Mouse (Mus musculus) ES-Bruce4 (cell line): Measurements from ENCODE around the gene Nufip1. TPM values are rescaled to one million over a fixed set of nuclear protein-coding genes. Genes with fewer than 3 reads are reported as not detected.

ENCODE experiments used
- H3K27ac ChIP-seq: 2 replicates; pipeline ENCODE4 v1.5.1; 2012; ENCODE audit warnings: low read length, inconsistent platforms; ENCODE audit not compliant: insufficient read depth
- H3K27me3 ChIP-seq: 2 replicates; pipeline ENCODE4 v1.6.1; 2012; ENCODE audit warnings: mild to moderate bottlenecking, low read length, inconsistent platforms; ENCODE audit not compliant: control insufficient read depth, poor library complexity, insufficient read depth, severe bottlenecking
- H3K36me3 ChIP-seq: 2 replicates; pipeline ENCODE4 v1.6.1; 2012; ENCODE audit warnings: inconsistent platforms, mild to moderate bottlenecking, low read length, moderate library complexity; ENCODE audit not compliant: control insufficient read depth, poor library complexity, insufficient read depth, severe bottlenecking
- H3K4me1 ChIP-seq: one replicate; pipeline ENCODE4 v1.8.1; 2011; ENCODE audit warnings: low read length; ENCODE audit not compliant: control insufficient read depth, insufficient read depth
- H3K4me3 ChIP-seq: 2 replicates; pipeline ENCODE4 v1.5.1; 2011; ENCODE audit warnings: low read depth, mild to moderate bottlenecking, low read length
- H3K9ac ChIP-seq: 2 replicates; pipeline ENCODE4 v1.6.1; 2012; ENCODE audit warnings: low read depth, mild to moderate bottlenecking, inconsistent platforms; ENCODE audit not compliant: poor library complexity, severe bottlenecking
- H3K9me3 ChIP-seq: replicated peaks from 2 replicates; pipeline ENCODE4 v1.6.1; 2012; ENCODE audit warnings: mild to moderate bottlenecking, low read length, inconsistent platforms; ENCODE audit not compliant: control insufficient read depth, poor library complexity, insufficient read depth, severe bottlenecking
- CTCF ChIP-seq: IDR thresholded peaks from one replicate; pipeline ENCODE4 v1.8.1; 2011; ENCODE audit warnings: low read depth, low read length
- EP300 ChIP-seq: IDR thresholded peaks from 2 replicates; pipeline ENCODE4 v1.6.1; 2011; ENCODE audit warnings: low read depth, low read length; ENCODE audit not compliant: insufficient read depth
- POLR2A ChIP-seq: IDR thresholded peaks from one replicate; pipeline ENCODE4 v1.8.1; 2011; ENCODE audit warnings: low read length; ENCODE audit not compliant: insufficient read depth
- polyA plus RNA-seq: library from polyadenylated mRNA; stranded (reverse); fragments of >200 nt; gene quantifications from 2 replicates; pipeline ENCODE4 v1.2.4, GENCODE M21; 2011; ENCODE audit warnings: low read depth; ENCODE audit not compliant: missing spikeins, insufficient read depth, insufficient read length

Gene Nufip1
- polyA plus RNA-seq, 1 experiment: 30.5 TPM

- H3K4me1 ChIP-seq: no peaks in the 10 kb centered on the region
- H3K27me3 ChIP-seq: no peaks in the 10 kb centered on the region
- H3K36me3 ChIP-seq: peaks cover 89% of the 10 kb centered on the region
- H3K4me3 ChIP-seq: no peak overlapping the region
- TF ChIP-seq POLR2A: no peak
- TF ChIP-seq CTCF: no peak
- no peak overlapping the region for H3K27ac ChIP-seq
- peaks cover 9% of the 10 kb centered on the region for H3K9me3 ChIP-seq
- no peak overlapping the region for H3K9ac ChIP-seq
Observed at GRCm38 (mm10) chr14:76122663-76123058, 12.0 kb downstream of the Nufip1 start.

- Histone ChIP-seq H3K4me1 (no peaks in the 10 kb centered on the region), H3K27me3 (no peaks in the 10 kb centered on the region), H3K27ac (no peak overlapping the region), H3K4me3 (no peak overlapping the region), H3K36me3 (peaks cover 92% of the 10 kb centered on the region), H3K9ac (no peak overlapping the region), H3K9me3 (peaks cover 9% of the 10 kb centered on the region)
- no peak for TF ChIP-seq EP300
- no peak for TF ChIP-seq CTCF
- no peak for TF ChIP-seq POLR2A
Observed at GRCm38 (mm10) chr14:76127311-76127710, 16.6 kb downstream of the Nufip1 start.

- H3K36me3 ChIP-seq: peaks cover 92% of the 10 kb centered on the region
- TF ChIP-seq CTCF (no peak), POLR2A (no peak), EP300 (no peak)
- no peak overlapping the region for H3K4me3 ChIP-seq
- H3K27me3 ChIP-seq: no peaks in the 10 kb centered on the region
- H3K4me1 ChIP-seq: no peaks in the 10 kb centered on the region
- peaks cover 9% of the 10 kb centered on the region for H3K9me3 ChIP-seq
- H3K9ac ChIP-seq: no peak overlapping the region
- no peak overlapping the region for H3K27ac ChIP-seq
Observed at GRCm38 (mm10) chr14:76128174-76128573, 17.5 kb downstream of the Nufip1 start.

GRCm38 (mm10) chr14:76134975-76135374, 24.3 kb downstream of the Nufip1 start:
- Histone ChIP-seq H3K9ac (no peak overlapping the region), H3K36me3 (peaks cover 49% of the 10 kb centered on the region), H3K27ac (no peak overlapping the region), H3K4me3 (no peak overlapping the region), H3K9me3 (no peaks in the 10 kb centered on the region), H3K4me1 (no peaks in the 10 kb centered on the region), H3K27me3 (no peaks in the 10 kb centered on the region)
- TF ChIP-seq POLR2A (no peak), CTCF (no peak), EP300 (no peak)

- H3K9me3 ChIP-seq: no peaks in the 10 kb centered on the region
- no peak overlapping the region for H3K27ac ChIP-seq
- H3K27me3 ChIP-seq: no peaks in the 10 kb centered on the region
- no peak overlapping the region for H3K4me3 ChIP-seq
- TF ChIP-seq CTCF: no peak
- TF ChIP-seq POLR2A: no peak
- TF ChIP-seq EP300: no peak
- no peaks in the 10 kb centered on the region for H3K36me3 ChIP-seq
- no peak overlapping the region for H3K9ac ChIP-seq
- peaks cover 4% of the 10 kb centered on the region for H3K4me1 ChIP-seq
Observed at GRCm38 (mm10) chr14:76145248-76145647, 34.6 kb downstream of the Nufip1 start.

GRCm38 (mm10) chr14:76145868-76146267, 35.2 kb downstream of the Nufip1 start:
- TF ChIP-seq EP300 (no peak), POLR2A (no peak), CTCF (no peak)
- H3K36me3 ChIP-seq: no peaks in the 10 kb centered on the region
- H3K27me3 ChIP-seq: no peaks in the 10 kb centered on the region
- H3K4me1 ChIP-seq: peaks cover 4% of the 10 kb centered on the region
- H3K9ac ChIP-seq: peak overlapping the region; percentile 43; the same call in 1 of the 2 replicates
- no peaks in the 10 kb centered on the region for H3K9me3 ChIP-seq
- no peak overlapping the region for H3K4me3 ChIP-seq
- H3K27ac ChIP-seq: peak overlapping the region; percentile 52; the same call in 1 of the 2 replicates
